Mouse (Mus musculus): ENCODE data around the gene Astn2.

- no peak for TF ChIP-seq CTCF (IDR thresholded peaks at IDR 0.05)
- TF ChIP-seq POLR2A (IDR thresholded peaks at IDR 0.05; ENCODE audit: insufficient read depth, low read depth, low read length), result no peak
- no peak for TF ChIP-seq EP300 (IDR thresholded peaks at IDR 0.05; ENCODE audit: insufficient read depth, low read depth, low read length)
These were observed 597.1 kb downstream of the Astn2 start for GRCm38 (mm10) chr4:65807341-65807740.

Measured in heart, adult 2 months (tissue).